Mouse (Mus musculus) limb, embryonic 14.5 days (tissue): ENCODE measurements around the gene Arhgap44. TPM values are rescaled to one million over a fixed set of nuclear protein-coding genes. Genes with fewer than 3 reads are reported as not detected.

Experiments used
- ATAC-seq: fragments of 200-750 bp; cut with Nextera tagmentation; 2 replicates; pipeline ENCODE4 v1.8.0; 2017; ENCODE audit warnings: low read depth, moderate number of reproducible peaks, moderate TSS enrichment; ENCODE audit not compliant: low FRiP score
- DNase-seq: peaks from one replicate; pipeline ENCODE4 v3.0.0-alpha.2; 2015; ENCODE audit warnings: low spot score
- H3K27ac ChIP-seq: fragments of 300-500 bp; sonication (generic); replicated peaks from 2 replicates; pipeline ENCODE4 v1.5.1; 2014; ENCODE audit warnings: low read depth, mild to moderate bottlenecking, low read length, moderate library complexity, mixed read lengths
- H3K27me3 ChIP-seq: fragments of 300-500 bp; sonication (generic); 2 replicates; pipeline ENCODE4 v1.6.1; 2014; ENCODE audit warnings: low read length, mixed read lengths; ENCODE audit not compliant: control insufficient read depth, insufficient read depth
- H3K36me3 ChIP-seq: fragments of 300-500 bp; sonication (generic); 2 replicates; pipeline ENCODE4 v1.6.1; 2014; ENCODE audit warnings: mild to moderate bottlenecking, low read length, moderate library complexity, mixed read lengths; ENCODE audit not compliant: control insufficient read depth, insufficient read depth
- H3K4me1 ChIP-seq: fragments of 300-500 bp; sonication (generic); 2 replicates; pipeline ENCODE4 v1.6.1; 2014; ENCODE audit warnings: antibody characterized with exemption, low read length, mixed read lengths; ENCODE audit not compliant: control insufficient read depth, insufficient read depth
- H3K4me2 ChIP-seq: fragments of 300-500 bp; sonication (generic); replicated peaks from 2 replicates; pipeline ENCODE4 v1.6.1; 2014; ENCODE audit warnings: low read depth, mild to moderate bottlenecking, low read length, moderate library complexity; ENCODE audit not compliant: severe bottlenecking
- H3K4me3 ChIP-seq: fragments of 300-500 bp; sonication (generic); replicated peaks from 2 replicates; pipeline ENCODE4 v1.5.1; 2014; ENCODE audit warnings: low read length
- H3K9ac ChIP-seq: fragments of 300-500 bp; sonication (generic); 2 replicates; pipeline ENCODE4 v1.6.1; 2014; ENCODE audit warnings: mild to moderate bottlenecking, low read depth, low read length, moderate library complexity; ENCODE audit not compliant: severe bottlenecking
- H3K9me3 ChIP-seq: fragments of 300-500 bp; sonication (generic); 2 replicates; pipeline ENCODE4 v1.6.1; 2016; ENCODE audit warnings: low read length; ENCODE audit not compliant: control insufficient read depth
- POLR2A ChIP-seq: fragments of 200-500 bp; IDR thresholded peaks from 2 replicates; pipeline ENCODE4 v1.8.0; 2012; ENCODE audit warnings: inconsistent platforms, mild to moderate bottlenecking, moderate library complexity, borderline replicate concordance; ENCODE audit not compliant: insufficient read depth, insufficient read length; ENCODE audit errors: extremely low read depth
- WGBS: fragments of 180-500 bp; shearing (Covaris S2); extraction: QIAGEN DNeasy Blood & Tissue Kit; methylation state at CpG from one replicate; pipeline ENCODE4 v1.1.7; 2014; 5-methylcytosine and 5-hydroxymethylcytosine counted together
- microRNA-seq: library from miRNA; unstranded; fragments of <30 nt; microRNA quantifications from one replicate; pipeline ENCODE4, GENCODE M21; 2016
- polyA plus RNA-seq, 2 experiments: library from polyadenylated mRNA; depleted of rRNA in 1 of 2; stranded (reverse) in 1 of 2; unstranded in 1 of 2; fragments of >200 nt; fragmentation: Nextera tagmentation in 1 of 2; extraction: Ambion mirVana in 1 of 2; gene quantifications; 2 replicates each; pipeline versions ENCODE4 v1.2.1 to v1.2.3; 2012 to 2014

Arhgap44 gene
- polyA plus RNA-seq, 2 experiments = 5.0 to 6.2 TPM

- WGBS = 6% methylated on average over 3 of the region's 3 CpGs
- DNase-seq (peak; percentile 83), ATAC-seq (peak; percentile 80; the same call in 1 of the 2 replicates)
- Histone ChIP-seq H3K4me3 (no peak overlapping the region), H3K9ac (no peak overlapping the region), H3K4me2 (no peak overlapping the region), H3K27me3 (peaks cover 5% of the 10 kb centered on the region; the same call in 1 of the 2 replicates), H3K9me3 (no peaks in the 10 kb centered on the region), H3K36me3 (no peaks in the 10 kb centered on the region), H3K4me1 (peaks cover 10% of the 10 kb centered on the region), H3K27ac (no peak overlapping the region)
- no peak for TF ChIP-seq POLR2A
Measured at GRCm38 (mm10) chr11:64968507-64968906, 194.3 kb downstream of the Arhgap44 start.

- no peak for DNase-seq
- peaks cover 4% of the 10 kb centered on the region; the same call in 1 of the 2 replicates for H3K4me1 ChIP-seq
- no peak for ATAC-seq
Measured at GRCm38 (mm10) chr11:64962629-64963028, 200.1 kb downstream of the Arhgap44 start.

GRCm38 (mm10) chr11:64956962-64957729 lies 205.6 kb downstream of the Arhgap44 start:
- 3% methylated on average over 16 of the region's 16 CpGs for WGBS
- ATAC-seq (peak; percentile 41; the same call in 1 of the 2 replicates), DNase-seq (no peak)
- H3K9ac ChIP-seq = no peak overlapping the region
- H3K4me2 ChIP-seq = peak overlapping the region; percentile 37
- no peaks in the 10 kb centered on the region for H3K36me3 ChIP-seq
- H3K27me3 ChIP-seq = no peaks in the 10 kb centered on the region
- peak overlapping the region; percentile 16 for H3K4me3 ChIP-seq
- TF ChIP-seq POLR2A = no peak
- no peaks in the 10 kb centered on the region for H3K9me3 ChIP-seq
- H3K27ac ChIP-seq = 0 out of 2 replicates have a peak overlapping the region, but pooled peaks have one; percentile 38
- H3K4me1 ChIP-seq = peaks cover 20% of the 10 kb centered on the region

More at GRCm38 (mm10) chr11:64962629-64963028, 200.1 kb downstream of the Arhgap44 start:
- Histone ChIP-seq H3K27ac (no peak overlapping the region), H3K4me2 (no peak overlapping the region), H3K27me3 (no peaks in the 10 kb centered on the region; the same call in 1 of the 2 replicates), H3K36me3 (no peaks in the 10 kb centered on the region), H3K9ac (no peak overlapping the region), H3K9me3 (no peaks in the 10 kb centered on the region), H3K4me3 (no peak overlapping the region)
- TF ChIP-seq POLR2A = no peak
- 92% methylated on average over 2 of the region's 2 CpGs for WGBS

Small RNA genes within 50 kb of the gene (microRNA-seq; reads per million reads assigned to microRNA genes)
- not detected for gene Gm25991

Other genes starting within 250 kb of the Arhgap44 start
- gene Elac2, start 183.9 kb downstream of the Arhgap44 start, polyA plus RNA-seq (2012; rRNA removed) = 27.1 and 27.7 TPM in 2 replicates
- 26.7 and 26.9 TPM in 2 replicates for gene Elac2, start 183.9 kb downstream of the Arhgap44 start, polyA plus RNA-seq (2014; fragmentation: Nextera tagmentation; extraction: Ambion mirVana)
- gene 1700086D15Rik, start 3.1 kb downstream of the Arhgap44 start, polyA plus RNA-seq (2012; rRNA removed) = 0.12 and 0.16 TPM in 2 replicates
- not detected in 2 replicates for gene 1700086D15Rik, start 3.1 kb downstream of the Arhgap44 start, polyA plus RNA-seq (2014; fragmentation: Nextera tagmentation; extraction: Ambion mirVana)
- 0.39 and 0.59 TPM in 2 replicates for gene Myocd, start 107.0 kb upstream of the Arhgap44 start, polyA plus RNA-seq (2012; rRNA removed)
- 0.50 and 0.75 TPM in 2 replicates for gene Myocd, start 107.0 kb upstream of the Arhgap44 start, polyA plus RNA-seq (2014; fragmentation: Nextera tagmentation; extraction: Ambion mirVana)